Mouse (Mus musculus): ENCODE measurements around the gene E330014E10Rik. TPM values are rescaled to one million over a fixed set of nuclear protein-coding genes. Genes with fewer than 3 reads are reported as not detected.
"Not testable (repeated sequence)": the region's sequence is repeated elsewhere in the genome, so short reads cannot be mapped to it uniquely, and the experiment has no call there.

Gene E330014E10Rik
- not detected for total RNA-seq (2021)
- long read RNA-seq, experiment 1, result 0 reads
- long read RNA-seq, experiment 2, result 0 reads

DNA sequence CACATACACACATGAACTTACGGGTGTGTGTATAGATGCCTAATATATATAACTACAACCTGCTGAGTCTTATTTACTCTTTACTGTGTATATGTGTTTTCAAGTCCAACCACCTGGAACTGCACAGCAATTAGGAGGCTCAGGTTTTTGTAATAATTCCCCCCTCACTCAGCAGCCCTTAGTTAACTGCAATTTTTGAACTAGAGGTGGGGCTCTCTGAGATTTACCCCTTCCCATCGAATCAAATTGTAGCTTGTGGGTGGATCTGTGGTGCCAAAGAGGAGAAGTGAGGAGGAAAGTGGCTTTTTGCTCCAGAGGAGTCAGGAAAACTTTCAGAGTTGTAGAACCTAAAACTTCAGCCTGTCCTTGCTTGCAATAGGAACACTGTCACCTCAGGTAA, at the start of gene E330014E10Rik:
TSS of gene E330014E10Rik (plus strand) at position 301 of the 400 bp plus-strand sequence.
- DNase-seq, result not testable (repeated sequence)

DNA sequence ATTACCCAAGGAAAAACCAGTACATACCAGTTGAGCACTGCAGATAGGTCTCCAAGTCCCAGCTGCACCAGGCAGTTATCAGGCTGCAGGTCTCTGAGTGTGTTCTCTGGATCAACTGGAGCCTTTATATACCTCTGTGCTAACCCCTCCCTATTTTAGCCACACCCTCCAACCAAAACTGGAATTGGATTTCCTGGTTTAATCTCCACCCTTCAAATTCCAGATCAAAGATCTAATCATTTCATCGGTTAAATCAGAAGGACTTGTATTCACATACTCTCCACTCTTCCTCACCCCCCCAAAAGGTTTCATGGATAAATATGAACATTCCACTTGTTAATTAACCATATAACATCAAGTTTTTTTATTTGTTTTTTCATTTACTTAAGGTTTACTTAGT, 39.7 kb upstream of the E330014E10Rik start, which contains the start of gene Gm7978:
TSS of gene Gm7978 (minus strand) at position 101 of the 400 bp plus-strand sequence.
- not testable (repeated sequence) for DNase-seq

DNA sequence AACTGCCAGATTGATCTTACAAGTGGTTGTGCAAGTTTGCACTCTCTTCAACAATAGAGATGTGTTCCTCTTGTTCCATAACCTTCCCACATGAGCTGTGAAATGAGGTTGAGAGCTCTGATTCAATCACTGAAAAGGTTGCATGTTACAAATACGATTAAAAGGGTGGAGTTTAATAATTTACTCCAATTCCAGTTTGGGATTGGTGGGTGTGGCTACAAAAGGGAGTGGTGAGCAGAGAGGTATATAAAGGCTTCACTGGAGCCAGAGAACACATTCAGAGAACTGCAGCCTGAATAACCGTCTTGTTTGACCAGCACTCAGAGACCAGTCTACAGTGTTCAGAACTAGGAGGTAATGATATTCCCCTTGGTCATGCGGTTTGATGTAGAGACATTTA, 34.1 kb upstream of the E330014E10Rik start, which contains the start of gene Gm7982:
TSS of gene Gm7982 (plus strand) at position 301 of the 400 bp plus-strand sequence.
- not testable (repeated sequence) for DNase-seq

DNA sequence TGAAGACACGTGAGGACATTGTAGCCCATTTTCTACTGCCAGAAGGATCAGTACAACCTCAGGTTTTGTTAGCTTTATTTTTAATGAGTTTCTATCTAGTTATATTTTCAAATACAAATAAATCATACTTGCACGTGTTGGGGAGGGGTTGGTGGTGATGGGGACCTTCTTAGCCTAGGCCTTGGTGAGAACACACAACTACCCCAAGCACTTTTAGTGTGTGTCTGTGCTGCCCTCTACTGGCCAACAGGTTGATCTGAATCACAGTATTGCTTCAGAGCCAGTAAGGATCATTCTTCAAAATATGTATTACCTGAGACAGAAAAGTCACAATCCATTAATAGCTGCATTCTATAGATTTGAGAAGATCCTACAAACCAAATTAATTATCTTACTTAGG, 35.1 kb downstream of the E330014E10Rik start:
- not testable (repeated sequence) for DNase-seq

DNA sequence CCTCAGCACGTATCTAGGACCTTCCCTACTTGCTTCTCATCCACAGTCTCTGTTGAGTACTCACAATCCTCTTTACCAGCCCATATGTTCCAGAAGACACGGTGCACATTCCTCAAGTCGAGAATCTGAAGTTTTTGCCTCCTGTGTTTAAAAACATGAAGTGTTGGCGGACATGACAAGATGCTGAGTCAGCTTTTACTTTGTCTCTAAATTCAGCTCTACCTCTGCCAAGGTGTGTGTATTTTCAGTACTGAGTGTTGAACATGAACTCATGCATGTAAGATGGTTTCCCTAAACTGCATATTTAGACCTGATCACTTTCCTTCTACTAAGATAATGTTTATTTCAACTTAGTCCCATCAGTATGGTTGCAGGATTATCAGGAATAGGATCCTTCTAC, 60.8 kb downstream of the E330014E10Rik start:
- DNase-seq, result no peak

DNA sequence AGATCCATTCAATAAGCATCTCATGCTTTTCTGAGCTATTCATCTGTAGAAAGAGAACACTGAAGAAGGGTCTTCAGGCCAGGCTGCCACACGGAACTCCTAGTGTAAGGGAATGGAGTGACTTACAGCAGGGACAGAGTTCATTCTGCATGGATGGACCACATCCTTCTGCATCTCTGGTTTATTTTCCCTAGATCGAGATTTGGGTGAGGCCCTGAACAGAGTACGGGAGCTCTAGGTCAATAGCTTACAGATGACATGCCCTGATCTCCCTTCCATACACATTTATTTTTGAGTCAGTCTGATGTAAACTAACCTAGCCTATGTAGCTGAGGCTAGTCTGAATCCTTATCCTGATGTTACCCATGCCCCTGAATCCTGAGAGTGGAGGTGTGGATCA, 78.2 kb downstream of the E330014E10Rik start:
- no peak for DNase-seq

Other genes with a start within 250 kb of the E330014E10Rik start
- gene Gm7971, start 181.1 kb upstream of the E330014E10Rik start, total RNA-seq (2021), result not detected
- not detected for gene Gm7978, start 39.8 kb upstream of the E330014E10Rik start, total RNA-seq (2021)
- gene Gm7982, start 34.0 kb upstream of the E330014E10Rik start, total RNA-seq (2021), result not detected
- not detected for gene Cxcl13, start 181.0 kb downstream of the E330014E10Rik start, total RNA-seq (2021)